Mouse (Mus musculus): ENCODE measurements around the gene Gm9507.
A peak's percentile ranks its signal among the peaks of the same experiment; 100 is the strongest.
"Not testable (repeated sequence)": the region's sequence is repeated elsewhere in the genome, so short reads cannot be mapped to it uniquely, and the experiment has no call there.

The Gm9507 gene

GRCm38 (mm10) chr10:77811743-77812142 is at the start of gene Gm9507:
Gene Gm9507, minus strand, starts transcription at chr10:77811843.
- no peak for DNase-seq (ENCODE audit: low spot score in 2 of 2)

- no peak for DNase-seq (ENCODE audit: low spot score in 2 of 2)
These were observed 40.9 kb upstream of the Gm9507 start, which contains the start of gene Gm10318 for GRCm38 (mm10) chr10:77852559-77852958. Gene Gm10318, plus strand, starts transcription at chr10:77852859.

- no peak for DNase-seq (ENCODE audit: low spot score in 2 of 2)
These were observed 35.9 kb upstream of the Gm9507 start for GRCm38 (mm10) chr10:77847538-77847937.

GRCm38 (mm10) chr10:77846961-77847360 is 35.3 kb upstream of the Gm9507 start:
- DNase-seq (ENCODE audit: low spot score in 2 of 2): no peak

GRCm38 (mm10) chr10:77846503-77846902 is 34.9 kb upstream of the Gm9507 start, which contains the start of gene Gm36176:
Gene Gm36176, plus strand, starts transcription at chr10:77846803.
- no peak for DNase-seq (ENCODE audit: low spot score in 2 of 2)

GRCm38 (mm10) chr10:77839006-77839405 is 27.4 kb upstream of the Gm9507 start:
- DNase-seq (ENCODE audit: low spot score in 2 of 2): no peak

GRCm38 (mm10) chr10:77835647-77836046 is 24.0 kb upstream of the Gm9507 start, which contains the start of gene Krtap10-10:
Gene Krtap10-10, plus strand, starts transcription at chr10:77835947.
- peak in 1 of 2 experiments; percentile 39 for DNase-seq (ENCODE audit: low spot score in 2 of 2)

- DNase-seq (ENCODE audit: low spot score in 2 of 2): no peak
These were observed 15.3 kb upstream of the Gm9507 start, which contains the start of gene Krtap10-4 for GRCm38 (mm10) chr10:77826951-77827350. Gene Krtap10-4, minus strand, starts transcription at chr10:77827095.

- no peak for DNase-seq (ENCODE audit: low spot score in 2 of 2)
These were observed 7.6 kb upstream of the Gm9507 start for GRCm38 (mm10) chr10:77819203-77819602.

- DNase-seq (ENCODE audit: low spot score in 2 of 2): no peak
These were observed 6.9 kb upstream of the Gm9507 start for GRCm38 (mm10) chr10:77818523-77818922.

- DNase-seq (ENCODE audit: low spot score in 2 of 2): no peak
These were observed 3.9 kb upstream of the Gm9507 start for GRCm38 (mm10) chr10:77815514-77815913.

GRCm38 (mm10) chr10:77814382-77814781 is 2.7 kb upstream of the Gm9507 start, which contains the start of gene Gm2696:
Gene Gm2696, plus strand, starts transcription at chr10:77814682.
- DNase-seq (ENCODE audit: low spot score in 2 of 2): no peak

GRCm38 (mm10) chr10:77804095-77804494 is 7.5 kb downstream of the Gm9507 start:
- DNase-seq (ENCODE audit: low spot score in 2 of 2): no peak

GRCm38 (mm10) chr10:77798921-77799508 is 12.6 kb downstream of the Gm9507 start, which contains the start of gene Gm19668:
Gene Gm19668, minus strand, starts transcription at chr10:77799133.
- no peak for DNase-seq (ENCODE audit: low spot score in 2 of 2)

GRCm38 (mm10) chr10:77798164-77798920 is 13.3 kb downstream of the Gm9507 start:
- DNase-seq (ENCODE audit: low spot score in 2 of 2): not testable (repeated sequence)

GRCm38 (mm10) chr10:77797677-77798076 is 14.0 kb downstream of the Gm9507 start:
- no peak for DNase-seq (ENCODE audit: low spot score in 2 of 2)

- no peak for DNase-seq (ENCODE audit: low spot score in 2 of 2)
These were observed 16.7 kb downstream of the Gm9507 start, which contains the start of gene Gm9639 for GRCm38 (mm10) chr10:77794976-77795375. Gene Gm9639, minus strand, starts transcription at chr10:77795076.

- DNase-seq (ENCODE audit: low spot score in 2 of 2): no peak
These were observed 23.0 kb downstream of the Gm9507 start for GRCm38 (mm10) chr10:77788621-77789020.

- not testable (repeated sequence) for DNase-seq (ENCODE audit: low spot score in 2 of 2)
These were observed 23.8 kb downstream of the Gm9507 start, which contains the start of gene Gm7137 for GRCm38 (mm10) chr10:77787876-77788275. Gene Gm7137, minus strand, starts transcription at chr10:77788200.

GRCm38 (mm10) chr10:77783396-77783795 is 28.2 kb downstream of the Gm9507 start:
- not testable (repeated sequence) for DNase-seq (ENCODE audit: low spot score in 2 of 2)

GRCm38 (mm10) chr10:77782442-77782841 is 29.2 kb downstream of the Gm9507 start, which contains the start of gene Gm3250:
Gene Gm3250, minus strand, starts transcription at chr10:77782542.
- not testable (repeated sequence) for DNase-seq (ENCODE audit: low spot score in 2 of 2)

GRCm38 (mm10) chr10:77776844-77777243 is 34.8 kb downstream of the Gm9507 start, which contains the start of gene Gm7138:
Gene Gm7138, minus strand, starts transcription at chr10:77776944.
- DNase-seq (ENCODE audit: low spot score in 2 of 2): not testable (repeated sequence)

All from left cerebral cortex, adult 9 months (tissue).